Mouse (Mus musculus): ENCODE data around the gene Kdm6b.

Kdm6b gene

DNA sequence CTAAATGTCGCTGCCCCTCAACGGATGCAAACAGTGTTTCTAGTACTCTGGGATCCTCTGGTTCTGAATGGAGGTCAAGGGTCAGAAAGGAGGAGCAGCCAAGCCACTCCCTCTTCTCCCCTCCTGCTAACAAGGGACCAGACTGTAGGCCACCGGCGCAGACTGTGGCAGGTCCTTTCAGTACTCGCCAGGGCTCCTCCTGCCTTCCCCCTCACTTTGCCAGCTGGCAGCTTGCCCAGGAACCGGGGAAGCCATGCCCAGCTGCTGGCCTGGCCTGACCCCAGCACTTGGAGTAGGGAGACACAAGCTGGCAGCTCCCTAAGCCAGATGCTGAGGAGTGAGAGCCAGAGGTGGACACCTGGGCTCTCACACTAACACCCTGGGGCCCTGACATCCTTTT lies 48.6 kb downstream of the Kdm6b start:
- DNase-seq: peak; percentile 88 to 90

DNA sequence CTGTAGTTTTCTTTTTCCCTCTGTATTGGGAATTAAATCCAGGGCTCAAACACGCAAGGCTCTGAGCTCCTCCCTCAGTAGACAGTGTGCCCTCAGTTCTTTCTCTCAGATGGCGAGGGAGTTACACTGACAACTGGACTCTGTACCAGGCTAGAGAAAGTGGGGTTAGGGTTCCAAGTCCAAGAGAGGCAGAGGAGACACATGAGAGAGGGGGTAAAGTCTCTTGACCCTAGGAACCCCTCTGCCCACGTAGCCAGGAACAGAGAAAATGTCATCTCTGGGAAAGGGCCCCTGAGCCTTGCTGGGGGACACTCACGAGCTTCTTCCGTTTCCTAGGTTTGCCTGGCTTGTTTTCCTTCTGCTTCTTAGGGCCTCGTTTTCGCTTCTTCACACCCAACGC lies 49.1 kb downstream of the Kdm6b start:
- DNase-seq: no peak

DNA sequence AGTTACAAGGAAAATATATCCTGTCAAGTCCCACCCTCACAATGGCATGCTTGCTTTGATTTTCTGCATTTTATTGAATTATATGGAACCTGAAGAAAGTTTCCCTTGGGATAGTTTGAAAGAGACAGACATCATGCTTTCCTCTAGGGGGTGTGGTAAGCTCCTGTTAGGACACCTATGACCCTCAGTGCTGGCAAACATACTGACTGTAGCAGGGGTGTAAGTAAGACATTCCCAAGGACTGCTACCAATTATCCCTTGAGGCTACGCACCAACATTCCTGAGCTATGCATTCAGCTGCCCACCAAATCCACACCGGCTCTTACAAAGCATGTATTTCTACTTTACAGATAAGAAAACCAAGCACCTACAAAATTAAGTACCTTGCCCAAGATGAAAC lies 51.0 kb downstream of the Kdm6b start:
- DNase-seq: no peak

DNA sequence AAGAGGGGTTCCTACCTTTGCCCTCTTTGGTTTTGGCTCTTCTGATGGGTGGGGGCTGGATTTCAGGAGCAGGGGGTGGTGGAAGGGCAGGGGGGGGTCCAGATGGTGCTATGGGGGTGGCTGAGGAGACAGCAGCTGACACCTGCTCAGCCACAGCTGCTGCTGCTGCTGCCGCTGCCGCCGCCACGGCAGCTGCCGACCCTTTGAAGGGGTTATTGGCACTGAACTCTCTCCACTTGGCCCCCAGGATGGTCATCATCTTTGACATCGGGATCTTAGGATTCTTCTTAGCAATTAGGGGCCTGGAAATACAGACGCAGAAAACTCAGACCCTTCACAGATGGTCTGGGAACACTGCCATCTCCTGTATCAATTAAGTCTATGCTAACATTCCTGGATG lies 51.5 kb downstream of the Kdm6b start:
- DNase-seq: no peak

DNA sequence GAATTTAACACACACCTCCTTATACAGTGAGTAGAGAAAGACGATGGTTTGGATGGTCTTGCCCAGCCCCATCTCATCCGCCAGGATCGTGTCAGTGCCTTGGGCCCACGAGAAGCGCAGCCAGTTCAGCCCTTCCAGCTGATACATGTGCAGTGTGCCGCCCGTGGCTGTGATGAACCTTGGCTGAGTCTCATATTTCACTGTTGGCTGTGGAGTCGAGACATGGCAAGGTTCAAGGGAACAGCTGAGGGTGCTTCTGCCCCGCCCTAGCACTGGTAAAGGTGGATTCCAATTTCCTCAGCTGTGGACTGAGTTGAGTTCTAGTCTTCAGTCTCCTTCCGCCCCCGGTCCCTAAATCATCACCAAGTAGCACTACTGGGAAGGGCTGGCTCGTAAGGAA lies 55.8 kb downstream of the Kdm6b start:
- DNase-seq: no peak

DNA sequence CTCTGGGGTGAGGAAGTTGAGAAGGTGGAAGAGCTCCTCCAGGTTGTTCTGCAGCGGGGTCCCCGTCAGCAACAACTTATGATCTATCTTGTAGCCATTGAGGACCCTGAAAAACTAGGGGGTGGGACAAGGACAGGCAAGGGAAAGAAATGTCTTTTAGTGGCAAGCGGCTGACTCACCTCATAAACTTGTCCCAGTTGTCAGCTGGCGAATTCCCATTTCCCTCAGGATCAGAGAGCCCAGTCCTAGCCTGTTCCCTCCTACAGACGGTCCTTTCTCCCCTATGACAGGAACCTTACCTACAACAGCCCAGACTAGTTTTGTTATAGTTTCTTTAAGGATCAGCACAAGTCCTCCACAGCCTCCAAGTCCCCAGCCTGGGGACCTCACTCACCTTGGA lies 56.9 kb downstream of the Kdm6b start:
- DNase-seq: no peak
